Mouse (Mus musculus) lung, embryonic 14.5 days (tissue): ENCODE data around the gene Sap30l. TPM values are rescaled to one million over a fixed set of nuclear protein-coding genes. Genes with fewer than 3 reads are reported as not detected.
A peak's percentile ranks its signal among the peaks of the same experiment; 100 is the strongest.

Experiments used
- ATAC-seq: fragments of 200-750 bp; cut with Nextera tagmentation; 2 replicates; pipeline ENCODE4 v1.8.0; 2017; ENCODE audit warnings: mild to moderate bottlenecking, moderate TSS enrichment, moderate library complexity; ENCODE audit not compliant: insufficient read depth
- DNase-seq: peaks from one replicate; pipeline ENCODE4 v3.0.0-alpha.2; 2015
- H3K27ac ChIP-seq: fragments of 300-500 bp; sonication (generic); 2 replicates; pipeline ENCODE4 v1.5.1; 2014; ENCODE audit warnings: low read depth, mild to moderate bottlenecking, moderate library complexity
- H3K27me3 ChIP-seq: fragments of 300-500 bp; sonication (generic); 2 replicates; pipeline ENCODE4 v1.6.1; 2014; ENCODE audit warnings: low read length, control low read depth; ENCODE audit not compliant: insufficient read depth
- H3K36me3 ChIP-seq: fragments of 300-500 bp; sonication (generic); 2 replicates; pipeline ENCODE4 v1.6.1; 2014; ENCODE audit warnings: control low read depth; ENCODE audit not compliant: insufficient read depth
- H3K4me1 ChIP-seq: fragments of 300-500 bp; sonication (generic); 2 replicates; pipeline ENCODE4 v1.6.1; 2014; ENCODE audit warnings: antibody characterized with exemption, control low read depth; ENCODE audit not compliant: insufficient read depth
- H3K4me2 ChIP-seq: fragments of 300-500 bp; sonication (generic); 2 replicates; pipeline ENCODE4 v1.6.1; 2014; ENCODE audit warnings: mild to moderate bottlenecking
- H3K4me3 ChIP-seq: fragments of 300-500 bp; sonication (generic); 2 replicates; pipeline ENCODE4 v1.5.1; 2014; ENCODE audit warnings: low read depth, low read length
- H3K9ac ChIP-seq: fragments of 300-500 bp; sonication (generic); 2 replicates; pipeline ENCODE4 v1.6.1; 2014
- H3K9me3 ChIP-seq: fragments of 300-500 bp; sonication (generic); 2 replicates; pipeline ENCODE4 v1.6.1; 2016; ENCODE audit warnings: low read depth, low read length, control low read depth
- CTCF ChIP-seq: IDR thresholded peaks from 2 replicates; pipeline ENCODE4 v1.5.1; 2016; ENCODE audit warnings: antibody characterized with exemption, low read depth
- WGBS: fragments of 180-500 bp; shearing (Covaris S2); extraction: QIAGEN DNeasy Blood & Tissue Kit; methylation state at CpG from one replicate; pipeline ENCODE4 v1.1.7; 2014; 5-methylcytosine and 5-hydroxymethylcytosine counted together
- polyA plus RNA-seq: library from polyadenylated mRNA; unstranded; fragments of >200 nt; fragmentation: Nextera tagmentation; extraction: Ambion mirVana; gene quantifications from 2 replicates; pipeline ENCODE4 v1.2.1, GENCODE M21; 2014

Sap30l gene
- polyA plus RNA-seq = 15.9 and 16.7 TPM in 2 replicates

DNA sequence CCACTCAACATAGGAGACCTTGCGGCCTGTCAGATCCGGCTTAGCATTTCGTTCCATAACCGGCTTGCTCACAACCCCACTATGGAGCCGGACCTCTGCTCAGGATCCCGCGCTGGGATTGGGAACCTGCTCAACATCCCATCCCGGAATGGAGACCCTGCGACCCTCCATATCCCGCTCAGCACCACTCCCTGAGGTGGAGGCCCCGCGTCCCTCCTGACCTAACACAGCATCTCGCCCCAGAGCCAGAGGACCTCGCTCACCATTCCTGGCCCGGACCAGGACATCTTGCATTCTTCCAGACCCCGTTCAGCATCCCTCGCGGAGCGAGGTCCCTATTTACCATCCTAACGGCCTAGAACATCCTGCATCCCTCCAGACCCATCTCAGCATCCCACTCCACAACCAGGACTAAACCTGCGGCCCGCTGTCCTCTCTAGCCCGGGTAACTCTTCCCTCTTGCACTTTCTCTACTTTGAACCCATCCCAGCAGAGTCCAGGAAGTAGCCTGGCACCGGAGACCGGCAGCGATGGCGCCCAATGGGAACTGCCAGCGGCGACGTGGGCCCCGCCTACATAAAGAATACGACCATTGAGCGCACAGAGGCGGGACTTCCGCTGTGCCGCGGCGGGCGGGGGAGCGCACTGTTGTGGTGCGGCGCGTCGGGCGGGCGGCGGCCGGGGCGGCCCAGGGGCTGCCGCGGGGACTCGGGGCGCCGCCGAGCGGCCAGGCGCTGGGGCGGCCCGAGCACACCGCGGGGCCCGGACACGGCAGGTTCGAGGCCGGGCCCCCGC, at the start of gene Sap30l:
TSS of gene Sap30l (plus strand) at position 667 of the 795 bp plus-strand sequence.
- Histone ChIP-seq H3K36me3 (0 out of 2 replicates have a peak, but pooled peaks cover under 1% of the 10 kb centered on the region), H3K4me2 (peak within 1 kb of the TSS; percentile 95), H3K9me3 (no peaks in the 10 kb centered on the region), H3K9ac (peak within 1 kb of the TSS; percentile 83), H3K27ac (peak within 1 kb of the TSS; percentile 65), H3K4me1 (peaks cover 10% of the 10 kb centered on the region), H3K4me3 (peak within 1 kb of the TSS; percentile 92), H3K27me3 (no peaks in the 10 kb centered on the region)
- DNase-seq (peak; percentile 99), ATAC-seq (peak; percentile 97)
- under 1% methylated on average over 63 of the region's 66 CpGs for WGBS
- TF ChIP-seq CTCF = no peak

DNA sequence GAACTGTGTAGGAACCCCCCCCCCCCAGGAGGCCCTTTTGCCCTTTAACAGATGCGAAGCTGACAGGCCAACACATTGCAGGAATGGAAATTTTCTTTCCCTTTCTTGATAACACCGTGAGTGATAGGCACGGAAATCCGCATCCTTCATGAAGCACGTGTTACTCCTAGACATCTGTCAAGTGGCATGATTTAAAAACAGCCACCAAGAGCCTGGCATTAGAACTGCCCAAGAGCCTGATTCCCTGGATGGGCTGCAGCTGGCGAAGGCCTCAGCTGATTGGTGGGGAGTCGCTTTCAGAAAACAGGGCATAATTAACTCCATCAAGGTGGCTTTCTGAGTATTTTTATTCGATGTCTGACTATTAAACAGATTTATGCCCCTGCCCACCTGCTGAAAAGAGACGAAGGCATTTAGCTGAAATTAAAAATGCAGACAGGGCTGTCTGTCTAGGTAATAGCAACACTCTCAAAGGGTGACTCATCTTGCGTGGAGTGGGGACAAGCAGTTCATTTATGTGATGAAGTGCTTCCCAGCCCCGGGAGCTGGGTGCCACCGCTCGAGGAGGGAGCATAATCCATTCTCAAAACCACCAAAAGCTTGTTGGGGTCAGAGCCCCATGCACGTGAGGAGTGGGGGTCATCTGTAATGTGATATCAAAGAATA, 47.8 kb upstream of the Sap30l start:
- DNase-seq = no peak

DNA sequence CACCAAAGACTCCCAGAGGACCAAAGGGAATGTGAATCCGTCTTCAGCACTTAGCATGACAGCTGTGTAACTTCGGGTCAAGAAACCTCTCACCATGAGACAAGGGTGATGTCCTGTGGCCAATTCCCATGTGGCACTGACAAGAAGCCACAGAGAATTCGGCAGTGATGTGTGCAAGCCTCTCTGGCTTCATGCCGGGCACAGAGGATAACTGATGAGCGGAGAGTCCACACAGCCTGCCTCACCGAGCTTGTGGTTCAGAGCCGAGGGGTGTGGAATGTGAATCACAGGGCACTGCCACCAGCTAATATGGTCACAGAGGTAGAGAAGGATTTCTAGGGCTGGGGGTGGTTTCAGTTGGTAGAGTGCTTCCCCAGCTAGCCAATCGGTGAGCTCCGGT, 42.8 kb upstream of the Sap30l start:
- TF ChIP-seq CTCF = no peak
- no peaks in the 10 kb centered on the region for H3K9me3 ChIP-seq
- H3K4me2 ChIP-seq = no peak overlapping the region
- no peak overlapping the region for H3K27ac ChIP-seq
- no peak for ATAC-seq
- H3K27me3 ChIP-seq = no peaks in the 10 kb centered on the region
- no peak overlapping the region for H3K4me3 ChIP-seq
- WGBS = 58% methylated on average over 9 of the region's 9 CpGs
- no peak for DNase-seq
- H3K4me1 ChIP-seq = no peaks in the 10 kb centered on the region
- H3K9ac ChIP-seq = no peak overlapping the region
- no peaks in the 10 kb centered on the region for H3K36me3 ChIP-seq

More for the DNA sequence above, 47.8 kb upstream of the Sap30l start:
- Histone ChIP-seq H3K27me3 (no peaks in the 10 kb centered on the region), H3K4me3 (no peak overlapping the region), H3K9ac (no peak overlapping the region), H3K9me3 (no peaks in the 10 kb centered on the region), H3K36me3 (no peaks in the 10 kb centered on the region), H3K4me1 (no peaks in the 10 kb centered on the region), H3K27ac (no peak overlapping the region), H3K4me2 (no peak overlapping the region)
- 46% methylated on average over 14 of the region's 14 CpGs for WGBS
- ATAC-seq = no peak
- TF ChIP-seq CTCF = no peak

DNA sequence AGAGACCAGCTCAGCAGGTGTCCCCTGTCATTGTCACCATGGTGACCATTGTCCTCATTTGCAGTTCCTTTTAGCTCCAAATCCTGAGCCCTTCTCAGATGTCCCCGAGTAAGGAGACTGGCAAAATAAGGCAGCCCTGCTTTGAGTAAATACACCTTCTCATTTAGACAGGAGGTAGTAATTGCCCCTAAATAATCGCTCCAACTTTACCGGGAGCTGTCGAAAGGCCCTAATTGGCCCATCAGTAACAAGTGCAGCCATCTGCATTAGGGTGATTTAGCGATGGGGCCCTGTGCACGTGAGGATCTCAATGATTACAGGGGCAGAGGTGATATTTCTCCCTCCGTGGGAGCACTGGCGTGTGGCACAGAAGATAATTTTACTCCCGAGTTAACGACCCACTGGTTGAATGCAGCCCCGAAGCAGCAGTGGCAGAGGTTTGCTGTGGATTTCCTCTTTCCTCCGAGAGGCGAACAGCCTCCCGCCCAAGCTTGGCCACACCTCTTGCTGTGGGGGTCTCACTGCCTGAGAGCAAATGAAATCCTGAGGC, 40.9 kb upstream of the Sap30l start:
- no peak for TF ChIP-seq CTCF
- 13% methylated on average over 14 of the region's 14 CpGs for WGBS
- Histone ChIP-seq H3K27me3 (no peaks in the 10 kb centered on the region), H3K4me3 (no peak overlapping the region), H3K9ac (no peak overlapping the region), H3K27ac (no peak overlapping the region), H3K4me2 (no peak overlapping the region), H3K9me3 (no peaks in the 10 kb centered on the region), H3K36me3 (no peaks in the 10 kb centered on the region), H3K4me1 (no peaks in the 10 kb centered on the region)
- ATAC-seq (no peak), DNase-seq (no peak)

DNA sequence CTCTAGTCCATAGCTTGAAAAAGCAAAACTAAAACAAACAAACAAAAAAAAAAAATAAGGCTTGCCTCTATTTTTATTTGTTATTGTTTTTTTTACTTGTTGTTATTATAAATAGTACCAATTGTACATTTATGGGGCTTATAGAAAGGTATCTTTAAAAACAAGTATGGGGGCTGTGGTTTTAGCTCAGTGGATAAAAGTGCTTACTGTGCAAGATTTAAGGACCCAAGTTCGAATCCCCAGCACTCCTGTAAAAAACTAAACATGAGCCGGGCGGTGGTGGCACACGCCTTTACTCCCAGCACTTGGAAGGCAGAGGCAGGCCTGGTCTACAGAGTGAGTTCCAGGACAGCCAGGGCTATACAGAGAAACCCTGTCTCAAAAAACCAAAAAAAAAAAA, 40.1 kb upstream of the Sap30l start:
- WGBS = 92% methylated on average over 4 of the region's 4 CpGs
- no peak overlapping the region for H3K27ac ChIP-seq
- H3K4me1 ChIP-seq = no peaks in the 10 kb centered on the region

DNA sequence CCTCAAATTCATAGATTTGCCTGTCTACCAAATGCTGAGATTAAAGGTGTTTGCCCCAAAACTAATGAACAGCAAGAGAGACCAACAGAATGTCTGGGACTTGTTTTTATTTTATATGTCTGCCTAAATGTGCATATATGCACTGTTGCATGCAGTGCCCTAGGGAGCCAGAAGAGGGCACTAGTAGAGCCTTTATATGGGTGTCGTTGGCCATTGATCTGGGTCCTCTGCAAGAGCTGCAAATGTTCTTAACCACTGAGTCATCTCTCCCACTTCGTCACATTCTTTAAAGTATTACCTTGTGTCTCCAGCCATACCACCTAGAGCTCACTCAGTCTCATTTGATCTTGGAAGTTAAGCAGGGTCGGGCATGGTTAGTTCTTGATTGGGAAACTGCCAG, 37.3 kb upstream of the Sap30l start:
- Histone ChIP-seq H3K4me1 (no peaks in the 10 kb centered on the region), H3K4me2 (no peak overlapping the region), H3K36me3 (no peaks in the 10 kb centered on the region), H3K4me3 (no peak overlapping the region), H3K9ac (no peak overlapping the region), H3K9me3 (no peaks in the 10 kb centered on the region), H3K27me3 (no peaks in the 10 kb centered on the region), H3K27ac (no peak overlapping the region)
- 79% methylated on average over 3 of the region's 3 CpGs for WGBS
- DNase-seq (peak; percentile 24), ATAC-seq (no peak)
- TF ChIP-seq CTCF = peak; percentile 18; the same call in 1 of the 2 replicates

More for the DNA sequence above, 40.1 kb upstream of the Sap30l start:
- Histone ChIP-seq H3K9me3 (no peaks in the 10 kb centered on the region), H3K27me3 (no peaks in the 10 kb centered on the region), H3K36me3 (no peaks in the 10 kb centered on the region), H3K4me2 (no peak overlapping the region), H3K4me3 (no peak overlapping the region), H3K9ac (no peak overlapping the region)
- DNase-seq = no peak
- ATAC-seq = no peak
- no peak for TF ChIP-seq CTCF

DNA sequence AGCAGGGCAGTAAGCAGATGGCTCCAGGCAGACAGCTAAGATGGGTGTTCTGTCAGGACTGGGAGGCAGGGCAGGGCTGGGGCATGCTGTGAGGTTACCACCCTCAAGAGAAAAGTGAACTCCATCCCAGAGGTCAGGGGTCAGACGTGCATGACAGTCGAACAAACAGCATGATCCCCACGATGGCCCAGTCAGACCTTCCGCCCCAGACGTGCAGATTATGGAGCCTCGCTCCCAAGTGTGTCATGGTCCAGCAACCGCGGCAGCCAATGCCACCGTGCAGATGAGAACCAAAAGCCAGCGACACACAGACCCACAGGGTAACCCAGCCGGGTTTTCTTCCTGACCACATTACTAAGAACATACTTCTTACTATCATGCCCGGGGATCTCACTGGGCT, 34.8 kb upstream of the Sap30l start:
- ATAC-seq = no peak
- no peak overlapping the region for H3K27ac ChIP-seq
- H3K9me3 ChIP-seq = no peaks in the 10 kb centered on the region
- no peaks in the 10 kb centered on the region for H3K4me1 ChIP-seq
- H3K36me3 ChIP-seq = no peaks in the 10 kb centered on the region
- no peak overlapping the region for H3K9ac ChIP-seq
- WGBS = 57% methylated on average over 12 of the region's 12 CpGs
- H3K4me2 ChIP-seq = no peak overlapping the region
- no peak for TF ChIP-seq CTCF
- DNase-seq = no peak
- no peaks in the 10 kb centered on the region for H3K27me3 ChIP-seq
- no peak overlapping the region for H3K4me3 ChIP-seq
